Mouse (Mus musculus): ENCODE results near the gene Lyzl6. TPM values are rescaled to one million over a fixed set of nuclear protein-coding genes. Genes with fewer than 3 reads are reported as not detected.
"Not testable (repeated sequence)": the region's sequence is repeated elsewhere in the genome, so short reads cannot be mapped to it uniquely, and the experiment has no call there.

Gene Lyzl6
- polyA plus RNA-seq (2015; fragmentation: Nextera tagmentation; extraction: Ambion mirVana) = not detected in 2 replicates

DNA sequence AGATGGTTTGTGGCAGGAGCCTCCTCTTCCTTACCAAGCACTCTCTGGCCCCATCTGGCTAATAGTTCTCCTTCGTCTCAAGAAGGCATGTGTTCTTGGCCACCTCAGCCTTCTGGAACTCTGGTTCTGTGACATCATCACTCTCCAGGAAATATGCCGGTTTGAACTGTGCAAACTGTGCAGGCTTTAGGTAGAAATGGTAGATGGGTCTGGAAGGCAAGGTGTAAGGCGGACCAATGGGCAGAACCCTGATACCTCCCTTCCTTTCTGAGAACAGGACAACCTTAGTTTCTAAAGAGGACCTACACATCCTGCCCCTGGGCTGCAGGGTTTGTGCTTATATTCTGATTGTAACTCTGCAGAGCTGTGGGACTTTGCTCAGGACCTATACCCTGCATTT, at the start of gene Lyzl6:
Gene Lyzl6, minus strand, starts transcription at position 101 of the 400 bp plus-strand sequence.
- no peak for ATAC-seq (ENCODE audit: insufficient read depth, low FRiP score)

DNA sequence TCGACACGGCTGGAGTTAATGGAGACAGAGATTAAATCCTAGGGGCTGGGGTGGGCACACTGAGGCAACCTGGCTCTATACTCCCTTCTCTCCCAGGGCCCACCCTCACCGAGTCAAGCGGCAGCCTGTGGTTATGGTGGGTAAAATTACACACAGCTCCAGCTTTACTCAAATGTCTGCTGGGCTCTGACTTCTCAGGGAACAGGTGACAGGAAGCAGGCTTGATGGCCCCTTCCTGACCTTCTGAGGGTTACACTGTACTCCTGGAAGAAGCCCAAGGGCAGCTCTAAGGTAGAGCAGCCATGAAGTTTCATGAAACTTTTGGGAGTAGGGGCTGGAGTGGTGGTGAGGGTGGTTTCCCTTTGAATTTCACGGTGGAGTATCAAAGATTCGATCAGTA, 48.0 kb upstream of the Lyzl6 start:
- Histone ChIP-seq H3K9me3 (replicated peaks; ENCODE audit: control insufficient read depth, low read length) (no peaks in the 10 kb centered on the region), H3K9ac (ENCODE audit: low read length) (no peak overlapping the region), H3K4me1 (ENCODE audit: control insufficient read depth, insufficient read depth, low read length) (no peaks in the 10 kb centered on the region), H3K4me3 (replicated peaks; ENCODE audit: low read length) (no peak overlapping the region), H3K27me3 (ENCODE audit: control insufficient read depth, insufficient read depth, low read length) (no peaks in the 10 kb centered on the region), H3K27ac (ENCODE audit: low read length) (no peak overlapping the region), H3K4me2 (ENCODE audit: low read depth, low read length) (no peak overlapping the region), H3K36me3 (ENCODE audit: control insufficient read depth, insufficient read depth, low read length) (peaks cover 26% of the 10 kb centered on the region)
- ATAC-seq (ENCODE audit: insufficient read depth, low FRiP score) = no peak
- 78% methylated on average over 6 of the region's 6 CpGs for WGBS

More for the DNA sequence above, at the start of gene Lyzl6:
- H3K27ac ChIP-seq (ENCODE audit: low read length) = no peak within 1 kb of the TSS
- H3K4me3 ChIP-seq (replicated peaks; ENCODE audit: low read length) = no peak within 1 kb of the TSS
- H3K9me3 ChIP-seq (replicated peaks; ENCODE audit: control insufficient read depth, low read length) = no peaks in the 10 kb centered on the region
- 73% methylated on average over 3 of the region's 3 CpGs for WGBS
- no peaks in the 10 kb centered on the region for H3K4me1 ChIP-seq (ENCODE audit: control insufficient read depth, insufficient read depth, low read length)
- no peak within 1 kb of the TSS for H3K9ac ChIP-seq (ENCODE audit: low read length)
- no peaks in the 10 kb centered on the region for H3K36me3 ChIP-seq (ENCODE audit: control insufficient read depth, insufficient read depth, low read length)
- no peak within 1 kb of the TSS for H3K4me2 ChIP-seq (ENCODE audit: low read depth, low read length)
- H3K27me3 ChIP-seq (ENCODE audit: control insufficient read depth, insufficient read depth, low read length) = peaks cover 13% of the 10 kb centered on the region

DNA sequence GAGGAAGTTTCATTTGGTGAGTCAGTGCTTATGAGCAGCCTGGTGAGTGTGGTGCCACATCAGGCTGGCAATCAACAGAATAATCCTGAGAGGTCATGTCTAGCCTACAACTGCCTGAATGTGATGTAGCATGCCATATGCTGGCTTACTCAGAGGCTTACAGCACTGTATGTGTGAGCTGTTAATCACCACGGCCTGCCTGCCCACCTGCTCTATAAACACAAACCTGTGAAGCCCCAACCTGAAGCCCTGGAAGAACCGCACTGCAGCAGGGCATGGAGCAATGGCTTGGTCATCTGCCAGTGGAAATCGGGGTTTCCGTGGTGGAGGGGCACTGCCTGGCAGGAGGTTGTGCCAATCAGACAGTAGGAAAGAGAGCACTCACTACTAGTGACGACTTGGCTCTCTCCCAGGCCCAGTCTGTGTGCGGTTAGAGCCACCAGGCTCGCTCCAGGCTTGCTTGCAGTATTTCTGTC, 46.6 kb upstream of the Lyzl6 start:
- no peak overlapping the region for H3K4me2 ChIP-seq (ENCODE audit: low read depth, low read length)
- no peak overlapping the region for H3K9ac ChIP-seq (ENCODE audit: low read length)
- H3K4me3 ChIP-seq (replicated peaks; ENCODE audit: low read length) = no peak overlapping the region
- ATAC-seq (ENCODE audit: insufficient read depth, low FRiP score) = no peak
- H3K27me3 ChIP-seq (ENCODE audit: control insufficient read depth, insufficient read depth, low read length) = no peaks in the 10 kb centered on the region
- H3K36me3 ChIP-seq (ENCODE audit: control insufficient read depth, insufficient read depth, low read length) = peaks cover 26% of the 10 kb centered on the region
- no peaks in the 10 kb centered on the region for H3K4me1 ChIP-seq (ENCODE audit: control insufficient read depth, insufficient read depth, low read length)
- H3K9me3 ChIP-seq (replicated peaks; ENCODE audit: control insufficient read depth, low read length) = no peaks in the 10 kb centered on the region
- no peak overlapping the region for H3K27ac ChIP-seq (ENCODE audit: low read length)
- 85% methylated on average over 7 of the region's 7 CpGs for WGBS

DNA sequence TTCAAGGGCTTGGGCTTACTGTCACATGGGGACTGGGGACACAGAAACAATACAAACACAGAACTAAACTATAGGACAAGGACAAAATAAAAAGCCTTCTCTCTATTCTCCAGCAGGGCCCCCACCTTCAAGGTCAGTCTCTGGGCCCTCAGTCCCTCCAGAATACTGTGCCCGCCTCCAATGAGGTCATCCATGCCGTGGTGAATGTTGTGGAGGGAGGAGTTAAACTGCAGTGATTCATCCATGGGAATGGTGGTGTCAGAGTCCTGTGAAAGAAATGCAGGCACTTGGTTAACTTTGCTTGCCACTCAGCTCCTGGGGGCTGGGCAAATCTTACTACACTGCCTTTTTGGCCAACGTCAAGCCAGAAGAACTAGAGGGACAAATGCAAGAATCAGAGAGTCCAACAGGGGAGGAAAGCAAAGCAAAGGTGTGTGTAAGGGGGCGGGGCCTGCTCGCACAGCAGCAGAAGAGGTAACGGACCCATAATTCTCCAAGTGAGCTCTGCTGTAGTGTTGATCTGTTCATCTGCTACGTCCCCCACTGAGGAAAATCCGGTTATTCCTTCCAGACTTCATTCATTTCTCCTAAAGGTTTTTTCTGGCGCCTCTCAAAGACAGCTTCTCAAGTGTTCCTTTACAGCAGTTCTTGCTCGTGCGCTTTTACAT, 45.1 kb upstream of the Lyzl6 start:
- H3K27ac ChIP-seq (ENCODE audit: low read length) = no peak overlapping the region
- H3K9ac ChIP-seq (ENCODE audit: low read length) = no peak overlapping the region
- H3K36me3 ChIP-seq (ENCODE audit: control insufficient read depth, insufficient read depth, low read length) = peaks cover 32% of the 10 kb centered on the region
- H3K4me3 ChIP-seq (replicated peaks; ENCODE audit: low read length) = no peak overlapping the region
- ATAC-seq (ENCODE audit: insufficient read depth, low FRiP score) = no peak
- H3K27me3 ChIP-seq (ENCODE audit: control insufficient read depth, insufficient read depth, low read length) = no peaks in the 10 kb centered on the region
- H3K4me2 ChIP-seq (ENCODE audit: low read depth, low read length) = no peak overlapping the region
- WGBS = 79% methylated on average over 11 of the region's 11 CpGs
- H3K4me1 ChIP-seq (ENCODE audit: control insufficient read depth, insufficient read depth, low read length) = no peaks in the 10 kb centered on the region
- H3K9me3 ChIP-seq (replicated peaks; ENCODE audit: control insufficient read depth, low read length) = no peaks in the 10 kb centered on the region

DNA sequence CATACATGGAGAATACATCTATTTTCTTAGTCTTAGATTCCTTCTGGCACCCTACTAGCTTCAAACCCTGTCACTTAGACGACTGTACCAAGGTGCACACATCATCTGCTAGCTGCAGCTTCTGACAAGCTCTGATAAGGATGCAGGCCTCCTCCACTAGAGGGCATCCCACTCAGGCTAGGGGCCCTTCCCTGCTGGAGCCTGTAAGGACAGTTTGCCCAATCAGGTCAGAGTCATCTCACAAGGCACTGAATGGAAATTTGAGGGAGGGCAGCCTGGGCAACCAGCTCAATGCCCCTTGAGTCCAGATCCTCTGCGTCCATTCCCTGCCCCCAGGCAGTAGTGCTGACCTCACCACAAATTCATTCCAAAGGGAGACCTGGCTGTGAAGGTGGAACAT, 38.4 kb upstream of the Lyzl6 start:
- H3K9ac ChIP-seq (ENCODE audit: low read length); H3K27ac ChIP-seq (ENCODE audit: low read length); H3K27me3 ChIP-seq (ENCODE audit: control insufficient read depth, insufficient read depth, low read length); H3K4me2 ChIP-seq (ENCODE audit: low read depth, low read length); H3K4me1 ChIP-seq (ENCODE audit: control insufficient read depth, insufficient read depth, low read length); H3K4me3 ChIP-seq (replicated peaks; ENCODE audit: low read length); ATAC-seq (ENCODE audit: insufficient read depth, low FRiP score); H3K9me3 ChIP-seq (replicated peaks; ENCODE audit: control insufficient read depth, low read length): not testable (repeated sequence)
- H3K36me3 ChIP-seq (ENCODE audit: control insufficient read depth, insufficient read depth, low read length) = peaks cover 14% of the 10 kb centered on the region; the same call in 1 of the 2 replicates
- WGBS = 53% methylated on average over 2 of the region's 2 CpGs

DNA sequence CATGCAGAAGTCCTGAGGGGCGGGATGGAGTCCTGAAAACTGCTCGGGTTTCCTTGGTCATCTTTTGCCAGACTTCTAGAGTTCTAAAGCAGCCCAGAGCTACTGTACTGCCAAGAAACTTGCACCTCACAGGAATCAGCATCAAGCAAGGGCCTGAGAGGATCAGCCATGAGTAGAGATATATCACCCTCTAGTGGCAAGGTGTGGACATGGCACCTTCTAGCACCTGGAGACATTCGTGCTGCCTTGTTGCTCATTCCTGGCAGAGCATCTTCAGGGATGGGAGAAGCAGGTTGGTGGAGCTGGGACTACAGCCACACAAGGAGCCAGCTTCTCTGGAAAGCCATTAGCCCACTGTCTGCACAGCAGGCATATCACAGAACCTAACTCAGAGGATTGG, 36.9 kb upstream of the Lyzl6 start:
- Histone ChIP-seq H3K27ac (ENCODE audit: low read length) (no peak overlapping the region), H3K9me3 (replicated peaks; ENCODE audit: control insufficient read depth, low read length) (no peaks in the 10 kb centered on the region), H3K36me3 (ENCODE audit: control insufficient read depth, insufficient read depth, low read length) (peaks cover 14% of the 10 kb centered on the region; the same call in 1 of the 2 replicates), H3K4me3 (replicated peaks; ENCODE audit: low read length) (no peak overlapping the region), H3K4me1 (ENCODE audit: control insufficient read depth, insufficient read depth, low read length) (no peaks in the 10 kb centered on the region), H3K9ac (ENCODE audit: low read length) (no peak overlapping the region), H3K27me3 (ENCODE audit: control insufficient read depth, insufficient read depth, low read length) (no peaks in the 10 kb centered on the region), H3K4me2 (ENCODE audit: low read depth, low read length) (no peak overlapping the region)
- ATAC-seq (ENCODE audit: insufficient read depth, low FRiP score) = no peak
- 41% methylated on average over 3 of the region's 3 CpGs for WGBS

DNA sequence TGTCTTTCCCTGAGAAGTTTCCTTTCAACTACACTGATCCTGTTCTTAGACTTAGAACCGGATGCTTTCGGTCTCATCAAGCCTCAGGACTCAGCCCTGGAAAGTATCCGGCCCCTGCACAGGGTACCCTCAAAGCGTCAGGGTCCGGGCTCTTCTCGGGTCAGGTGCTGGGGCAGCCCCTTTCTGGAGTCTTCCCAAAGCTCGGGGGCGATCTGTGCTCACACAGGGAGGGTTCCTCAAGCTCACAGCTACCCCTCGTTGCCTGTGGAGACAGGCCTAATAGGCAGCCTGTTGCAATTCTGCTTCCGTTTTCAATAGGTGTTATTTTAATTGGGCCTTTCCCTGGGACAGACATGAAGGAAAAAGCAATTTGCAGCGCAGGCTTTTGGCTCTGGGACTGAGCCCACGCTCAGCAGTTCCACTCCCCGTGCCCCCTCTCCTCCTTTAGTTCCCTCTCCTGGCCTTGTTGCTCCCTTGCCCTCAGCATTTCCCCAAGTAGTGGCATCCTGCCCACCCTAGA, 28.3 kb upstream of the Lyzl6 start:
- H3K9ac ChIP-seq (ENCODE audit: low read length) = no peak overlapping the region
- H3K9me3 ChIP-seq (replicated peaks; ENCODE audit: control insufficient read depth, low read length) = no peaks in the 10 kb centered on the region
- H3K36me3 ChIP-seq (ENCODE audit: control insufficient read depth, insufficient read depth, low read length) = no peaks in the 10 kb centered on the region
- no peak for ATAC-seq (ENCODE audit: insufficient read depth, low FRiP score)
- no peaks in the 10 kb centered on the region for H3K27me3 ChIP-seq (ENCODE audit: control insufficient read depth, insufficient read depth, low read length)
- H3K27ac ChIP-seq (ENCODE audit: low read length) = no peak overlapping the region
- WGBS = 63% methylated on average over 13 of the region's 13 CpGs
- H3K4me2 ChIP-seq (ENCODE audit: low read depth, low read length) = no peak overlapping the region
- no peaks in the 10 kb centered on the region for H3K4me1 ChIP-seq (ENCODE audit: control insufficient read depth, insufficient read depth, low read length)
- H3K4me3 ChIP-seq (replicated peaks; ENCODE audit: low read length) = no peak overlapping the region

DNA sequence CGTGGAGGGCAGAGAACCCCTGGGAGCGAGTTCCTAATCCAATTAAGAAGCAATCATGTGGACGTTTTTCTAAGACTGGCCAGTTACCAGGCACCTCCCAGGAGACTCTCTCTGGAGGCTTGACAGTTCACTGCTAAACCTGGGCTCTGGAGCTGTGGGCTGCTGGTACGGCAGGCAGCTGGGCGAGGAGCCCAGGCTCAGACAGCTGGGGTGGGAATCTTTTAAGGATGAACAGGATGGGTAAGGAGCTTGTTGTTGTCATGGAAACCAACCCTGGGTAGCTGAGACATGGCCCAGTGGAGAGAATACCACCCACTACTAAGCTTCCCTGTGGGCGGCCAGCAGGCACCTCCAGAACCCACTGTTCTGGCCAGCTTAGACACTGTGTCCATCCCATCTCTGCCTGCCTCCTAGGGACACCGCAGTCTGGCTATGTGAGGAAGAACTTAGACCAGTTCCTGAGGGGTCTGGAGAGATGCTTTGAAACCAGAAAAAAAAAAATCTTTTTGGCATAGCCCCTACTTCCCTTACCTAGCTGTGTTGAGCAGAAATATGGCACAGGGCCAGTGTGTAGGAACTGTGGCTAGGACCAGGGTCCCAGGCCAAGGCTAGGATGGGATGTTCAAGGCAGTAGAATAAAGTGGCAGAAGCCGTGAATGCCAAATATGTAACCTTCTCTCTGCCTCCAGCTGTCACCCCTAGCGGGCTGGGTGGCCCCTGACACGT, 27.7 kb upstream of the Lyzl6 start:
- Histone ChIP-seq H3K4me2 (ENCODE audit: low read depth, low read length) (no peak overlapping the region), H3K27ac (ENCODE audit: low read length) (no peak overlapping the region)
- ATAC-seq (ENCODE audit: insufficient read depth, low FRiP score) = no peak; the same call in 1 of the 2 replicates

DNA sequence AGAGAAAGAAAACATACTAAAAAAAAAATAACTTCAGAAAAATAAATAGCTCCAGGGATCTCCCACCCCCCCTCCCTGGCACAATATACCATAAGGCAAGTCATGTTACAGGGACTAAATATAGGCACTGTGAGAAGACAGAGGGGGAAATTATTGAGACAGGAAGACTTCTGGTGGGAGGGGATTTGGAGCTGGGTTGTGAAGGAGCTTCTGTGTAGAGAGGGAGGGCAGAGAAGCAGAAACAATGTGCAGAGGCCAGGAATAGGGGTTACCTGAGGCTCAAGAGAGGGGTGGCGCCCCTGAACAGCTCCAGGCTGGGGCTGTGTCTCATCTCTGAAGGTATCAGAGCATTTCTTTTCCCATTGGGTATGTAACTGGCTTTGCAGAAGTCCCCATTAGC, 27.0 kb upstream of the Lyzl6 start:
- Histone ChIP-seq H3K27ac (ENCODE audit: low read length) (no peak overlapping the region), H3K4me2 (ENCODE audit: low read depth, low read length) (no peak overlapping the region), H3K9ac (ENCODE audit: low read length) (no peak overlapping the region), H3K27me3 (ENCODE audit: control insufficient read depth, insufficient read depth, low read length) (no peaks in the 10 kb centered on the region), H3K36me3 (ENCODE audit: control insufficient read depth, insufficient read depth, low read length) (no peaks in the 10 kb centered on the region), H3K4me1 (ENCODE audit: control insufficient read depth, insufficient read depth, low read length) (no peaks in the 10 kb centered on the region), H3K9me3 (replicated peaks; ENCODE audit: control insufficient read depth, low read length) (no peaks in the 10 kb centered on the region), H3K4me3 (replicated peaks; ENCODE audit: low read length) (no peak overlapping the region)
- WGBS = 45% methylated on average over 1 of the region's 1 CpGs
- ATAC-seq (ENCODE audit: insufficient read depth, low FRiP score) = no peak

More for the DNA sequence above, 27.7 kb upstream of the Lyzl6 start:
- Histone ChIP-seq H3K27me3 (ENCODE audit: control insufficient read depth, insufficient read depth, low read length) (no peaks in the 10 kb centered on the region), H3K9ac (ENCODE audit: low read length) (no peak overlapping the region), H3K9me3 (replicated peaks; ENCODE audit: control insufficient read depth, low read length) (no peaks in the 10 kb centered on the region), H3K4me3 (replicated peaks; ENCODE audit: low read length) (no peak overlapping the region), H3K36me3 (ENCODE audit: control insufficient read depth, insufficient read depth, low read length) (no peaks in the 10 kb centered on the region), H3K4me1 (ENCODE audit: control insufficient read depth, insufficient read depth, low read length) (no peaks in the 10 kb centered on the region)
- WGBS = 39% methylated on average over 10 of the region's 10 CpGs
